Mouse (Mus musculus) MEL (cell line): ENCODE data around the gene N4bp2l1. TPM values are rescaled to one million over a fixed set of nuclear protein-coding genes. Genes with fewer than 3 reads are reported as not detected.

ENCODE experiments used
- DNase-seq: peaks from one replicate; pipeline ENCODE4 v3.0.0; 2011; ENCODE audit warnings: low read depth, low spot score
- H3K27ac ChIP-seq: 2 replicates; pipeline ENCODE4 v1.5.1; 2012; ENCODE audit warnings: low read depth, mild to moderate bottlenecking, control low read depth, low read length, moderate library complexity; ENCODE audit not compliant: control insufficient read depth
- H3K27me3 ChIP-seq, 2 experiments: fragments of 150-350 bp in 1 of 2; sonication (generic) in 1 of 2; 2 replicates each; pipeline ENCODE4 v1.6.1; 2012; ENCODE audit warnings: low read length in 2 of 2, mild to moderate bottlenecking in 2 of 2, improper control_type of control experiment in 1 of 2, moderate library complexity in 1 of 2; ENCODE audit not compliant: insufficient read depth in 2 of 2, control insufficient read depth in 1 of 2
- H3K36me3 ChIP-seq, 2 experiments: 2 replicates each; pipeline ENCODE4 v1.6.1; 2012 to 2014; ENCODE audit warnings: low read length in 2 of 2, improper control_type of control experiment in 1 of 2, inconsistent platforms in 1 of 2, mild to moderate bottlenecking in 1 of 2; ENCODE audit not compliant: insufficient read depth in 2 of 2, control insufficient read depth in 1 of 2
- H3K4me1 ChIP-seq, 2 experiments: fragments of 150-350 bp in 1 of 2; sonication (generic) in 1 of 2; 2 replicates each; pipeline ENCODE4 v1.6.1; 2012; ENCODE audit warnings: low read length in 2 of 2, improper control_type of control experiment in 1 of 2, mild to moderate bottlenecking in 1 of 2; ENCODE audit not compliant: insufficient read depth in 2 of 2, control insufficient read depth in 1 of 2
- H3K4me3 ChIP-seq, 2 experiments: fragments of 150-350 bp in 1 of 2; sonication (generic) in 1 of 2; 2 replicates each; pipeline ENCODE4 v1.5.1; 2012; ENCODE audit warnings: low read depth in 2 of 2, low read length in 2 of 2, mild to moderate bottlenecking in 2 of 2, moderate library complexity in 2 of 2, control low read depth in 1 of 2, improper control_type of control experiment in 1 of 2; ENCODE audit not compliant: control insufficient read depth in 1 of 2, insufficient read depth in 1 of 2
- H3K79me2 ChIP-seq: 2 replicates; pipeline ENCODE4 v1.6.1; 2012; ENCODE audit warnings: mild to moderate bottlenecking, low read length, moderate library complexity; ENCODE audit not compliant: control insufficient read depth, poor library complexity, insufficient read depth
- H3K9ac ChIP-seq: 2 replicates; pipeline ENCODE4 v1.6.1; 2012; ENCODE audit warnings: low read depth, mild to moderate bottlenecking, control low read depth, low read length, moderate library complexity; ENCODE audit not compliant: control insufficient read depth, poor library complexity, severe bottlenecking
- H3K9me3 ChIP-seq: fragments of 150-350 bp; sonication (generic); replicated peaks from 2 replicates; pipeline ENCODE4 v1.6.1; 2012; ENCODE audit warnings: mild to moderate bottlenecking, low read length, improper control_type of control experiment, moderate library complexity; ENCODE audit not compliant: insufficient read depth
- BHLHE40 ChIP-seq: IDR thresholded peaks from 2 replicates; pipeline ENCODE4 v1.6.1; 2012; ENCODE audit warnings: low read depth, mild to moderate bottlenecking, inconsistent platforms, low read length, improper control_type of control experiment, borderline replicate concordance
- CHD1 ChIP-seq: IDR thresholded peaks from 2 replicates; pipeline ENCODE4 v1.6.1; 2012; ENCODE audit warnings: low read depth, mild to moderate bottlenecking, inconsistent platforms, low read length, improper control_type of control experiment
- E2F4 ChIP-seq: IDR thresholded peaks from 2 replicates; pipeline ENCODE4 v1.6.1; 2011; ENCODE audit warnings: low read depth, low read length, improper control_type of control experiment, borderline replicate concordance
- ELF1 ChIP-seq: IDR thresholded peaks from 2 replicates; pipeline ENCODE4 v1.6.1; 2014; ENCODE audit warnings: low read depth, mild to moderate bottlenecking, inconsistent platforms, low read length, improper control_type of control experiment, moderate library complexity
- ETS1 ChIP-seq: IDR thresholded peaks from 2 replicates; pipeline ENCODE4 v1.6.1; 2012; ENCODE audit warnings: low read depth, mild to moderate bottlenecking, inconsistent platforms, low read length, improper control_type of control experiment, moderate library complexity
- GABPA ChIP-seq: IDR thresholded peaks from 2 replicates; pipeline ENCODE4 v1.6.1; 2012; ENCODE audit warnings: low read depth, mild to moderate bottlenecking, inconsistent platforms, low read length, improper control_type of control experiment, moderate library complexity
- GATA1 ChIP-seq: IDR thresholded peaks from 2 replicates; pipeline ENCODE4 v1.6.1; 2011; ENCODE audit warnings: low read depth, low read length, improper control_type of control experiment
- JUND ChIP-seq: IDR thresholded peaks from 2 replicates; pipeline ENCODE4 v1.6.1; 2011; ENCODE audit warnings: low read depth, mild to moderate bottlenecking, improper control_type of control experiment, low read length
- KAT2A ChIP-seq: conservative IDR thresholded peaks from 2 replicates; pipeline ENCODE4 v1.6.1; 2012; ENCODE audit warnings: low read depth, low read length, improper control_type of control experiment, inconsistent platforms
- MXI1 ChIP-seq: IDR thresholded peaks from 2 replicates; pipeline ENCODE4 v1.6.1; 2011; ENCODE audit warnings: mild to moderate bottlenecking, low read depth, low read length, improper control_type of control experiment
- MYB ChIP-seq: IDR thresholded peaks from 2 replicates; pipeline ENCODE4 v1.6.1; 2011; ENCODE audit warnings: mild to moderate bottlenecking, low read depth, low read length, improper control_type of control experiment
- NELFE ChIP-seq: IDR thresholded peaks from 2 replicates; pipeline ENCODE4 v1.6.1; 2011; ENCODE audit warnings: low read depth, low read length, improper control_type of control experiment
- NRF1 ChIP-seq: IDR thresholded peaks from 2 replicates; pipeline ENCODE4 v1.6.1; 2014; ENCODE audit warnings: low read depth, mild to moderate bottlenecking, inconsistent platforms, low read length, improper control_type of control experiment, moderate library complexity; ENCODE audit not compliant: poor library complexity, insufficient read depth, severe bottlenecking
- POLR2A ChIP-seq, 2 experiments: IDR thresholded peaks; 2 replicates each; pipeline ENCODE4 v1.6.1; 2011 to 2012; ENCODE audit warnings: low read length in 2 of 2, mild to moderate bottlenecking in 2 of 2, control low read depth in 1 of 2, improper control_type of control experiment in 1 of 2, low read depth in 1 of 2, moderate library complexity in 1 of 2; ENCODE audit not compliant: control insufficient read depth in 1 of 2, insufficient read depth in 1 of 2, poor library complexity in 1 of 2
- POLR2AphosphoS2 ChIP-seq: IDR thresholded peaks from 2 replicates; pipeline ENCODE4 v1.6.1; 2011; ENCODE audit warnings: low read length, improper control_type of control experiment
- SIN3A ChIP-seq: IDR thresholded peaks from 2 replicates; pipeline ENCODE4 v1.6.1; 2012; ENCODE audit warnings: low read length, improper control_type of control experiment, inconsistent platforms
- SMC3 ChIP-seq: IDR thresholded peaks from 2 replicates; pipeline ENCODE4 v1.6.1; 2011; ENCODE audit warnings: low read depth, low read length, improper control_type of control experiment
- TCF12 ChIP-seq: IDR thresholded peaks from 2 replicates; pipeline ENCODE4 v1.6.1; 2014; ENCODE audit warnings: low read depth, mild to moderate bottlenecking, inconsistent platforms, low read length, improper control_type of control experiment, moderate library complexity
- ZKSCAN1 ChIP-seq: IDR thresholded peaks from 2 replicates; pipeline ENCODE4 v1.6.1; 2012; ENCODE audit warnings: low read depth, mild to moderate bottlenecking, inconsistent platforms, low read length, improper control_type of control experiment, moderate library complexity
- polyA plus RNA-seq, 2 experiments: library from polyadenylated mRNA; stranded (reverse) in 1 of 2; unstranded in 1 of 2; fragments of >175 nt in 1 of 2; fragments of >200 nt in 1 of 2; gene quantifications; 2 replicates each; pipeline versions ENCODE4 v1.2.1 to v1.2.4; 2012; ENCODE audit warnings: low replicate concordance in 2 of 2, low read depth in 1 of 2; ENCODE audit not compliant: insufficient read length in 2 of 2, insufficient read depth in 1 of 2, missing spikeins in 1 of 2
- total RNA-seq: library from RNA; depleted of rRNA; stranded (reverse); fragments of 300-350 nt; gene quantifications from 2 replicates; pipeline ENCODE4 v1.2.3, GENCODE M21; 2012

N4bp2l1 gene
- total and polyA plus RNA-seq, 3 experiments, result 2.6 to 15.0 TPM; not detected in 1

- TF ChIP-seq ZKSCAN1, result no peak
Measured at GRCm38 (mm10) chr5:150621592-150621991, 24.6 kb upstream of the N4bp2l1 start (continued).

- no peaks in the 10 kb centered on the region for H3K27me3 ChIP-seq
- peaks cover 3 to 26% of the 10 kb centered on the region in 2 experiments; a peak in 2 of 4 replicates for H3K36me3 ChIP-seq
- no peak overlapping the region for H3K4me3 ChIP-seq
- no peaks in the 10 kb centered on the region for H3K79me2 ChIP-seq
- H3K4me1 ChIP-seq, result peaks cover 8 to 16% of the 10 kb centered on the region in 2 experiments
- no peak for DNase-seq
- no peaks in the 10 kb centered on the region for H3K9me3 ChIP-seq
- H3K9ac ChIP-seq, result no peak overlapping the region
- H3K27ac ChIP-seq, result no peak overlapping the region
- TF ChIP-seq JUND (no peak), NRF1 (no peak), ZKSCAN1 (no peak), SMC3 (no peak), ETS1 (no peak), BHLHE40 (no peak), ELF1 (no peak), MXI1 (no peak), CHD1 (no peak), GABPA (no peak), POLR2A (IDR thresholded peaks at IDR 0.05; ENCODE audit: control insufficient read depth in 1 of 2, insufficient read depth in 1 of 2, low read depth in 1 of 2, low read length in 2 of 2, poor library complexity in 1 of 2) (no peak), SIN3A (no peak), MYB (no peak), E2F4 (no peak), NELFE (no peak), POLR2AphosphoS2 (no peak), TCF12 (no peak), GATA1 (no peak), KAT2A (no peak)
Measured at GRCm38 (mm10) chr5:150620588-150621135, 23.7 kb upstream of the N4bp2l1 start.
